Mouse (Mus musculus) spleen, postnatal 4 days (tissue): ENCODE measurements around the gene Nelfe.
A peak's percentile ranks its signal among the peaks of the same experiment; 100 is the strongest.

Experiments used
- DNase-seq, 2 experiments: peaks; one replicate each; pipeline ENCODE4 v3.0.0; 2022; ENCODE audit warnings: low spot score in 2 of 2

Nelfe gene

DNA sequence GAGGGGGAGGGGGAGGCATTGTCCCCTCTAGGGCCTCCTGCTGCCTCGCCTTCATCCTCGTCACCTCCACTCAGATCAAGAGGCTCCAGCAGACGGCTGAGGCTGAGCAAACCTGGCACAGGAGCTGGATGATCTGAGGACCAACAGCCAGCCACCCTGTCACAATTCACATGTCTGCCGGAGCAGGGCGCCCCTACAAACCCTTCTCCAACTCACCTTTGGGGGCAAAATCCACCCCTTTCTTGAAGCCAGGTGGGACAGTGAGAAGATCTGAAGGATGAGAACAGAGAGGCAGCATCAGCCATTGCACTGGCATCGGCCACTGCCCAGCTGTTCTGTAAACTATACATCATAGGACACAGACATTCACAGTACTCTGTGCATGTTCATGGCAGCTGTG, 3.0 kb upstream of the Nelfe start:
- no peak for DNase-seq

DNA sequence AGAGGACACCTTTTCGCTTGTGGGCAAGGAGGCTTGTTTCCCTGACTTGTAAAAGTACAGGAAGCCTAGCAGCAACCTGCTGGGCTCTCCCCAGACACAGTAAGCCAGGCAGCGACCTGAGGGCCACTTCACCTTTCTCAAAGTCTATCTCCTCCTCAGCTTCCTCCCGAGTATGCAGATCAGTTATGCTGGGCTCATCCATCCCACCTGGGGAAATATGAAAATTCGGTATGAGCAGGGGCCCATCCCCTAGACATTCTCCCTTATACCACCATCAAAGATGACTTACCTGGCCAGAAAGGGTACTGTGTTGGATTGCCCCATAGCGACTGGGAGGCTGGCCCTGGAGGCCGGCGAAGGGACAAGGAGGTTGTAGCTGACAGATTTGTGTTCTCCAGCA, 2.6 kb upstream of the Nelfe start:
- DNase-seq: no peak

DNA sequence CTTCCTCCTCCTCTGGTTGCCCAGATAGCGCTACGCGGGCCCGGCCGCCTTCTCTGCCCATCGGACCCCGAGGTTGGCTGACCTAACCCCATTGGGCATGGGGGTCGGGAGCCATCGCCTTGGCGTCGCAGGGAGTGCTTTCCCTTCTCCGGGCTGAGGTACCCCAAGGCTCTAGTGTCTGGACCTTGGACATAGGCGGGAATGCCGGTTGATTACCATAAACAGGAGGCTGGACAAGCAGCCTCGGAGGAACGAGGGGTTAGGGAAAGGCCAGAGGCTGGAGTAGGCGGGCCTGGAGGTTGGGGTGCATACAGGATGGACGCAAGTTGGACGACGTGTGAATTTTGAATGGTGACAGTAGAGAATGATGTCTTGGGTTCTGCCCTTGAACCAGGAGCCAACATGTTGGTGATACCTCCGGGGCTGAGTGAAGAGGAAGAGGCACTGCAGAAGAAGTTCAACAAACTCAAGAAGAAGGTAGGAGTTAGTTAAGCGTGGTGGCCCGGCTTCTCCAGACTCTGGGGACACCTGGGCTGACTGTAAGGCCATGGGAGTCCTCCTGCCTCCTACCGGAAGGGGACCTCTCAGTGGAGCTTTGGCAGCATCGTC, 430 bp downstream of the Nelfe start:
- DNase-seq: no peak

DNA sequence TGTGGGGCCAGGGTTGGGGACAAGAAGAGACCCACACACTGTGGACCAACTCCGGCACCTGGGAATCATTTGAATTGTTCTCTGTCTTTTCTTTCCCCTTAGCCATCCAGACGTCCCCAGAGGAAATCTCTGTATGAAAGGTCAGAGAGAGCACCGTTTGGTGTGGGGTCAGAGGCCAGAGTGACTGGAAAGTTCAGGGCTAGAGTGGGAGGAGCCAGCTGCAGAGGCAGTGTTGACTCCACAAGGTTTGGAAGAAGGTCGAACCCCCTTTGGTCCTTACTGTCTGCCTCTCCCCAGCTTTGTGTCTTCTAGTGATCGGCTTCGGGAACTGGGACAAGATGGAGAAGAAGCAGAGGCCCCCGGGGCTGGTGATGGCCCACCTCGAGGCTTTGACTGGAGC, 3.3 kb downstream of the Nelfe start:
- DNase-seq: no peak

DNA sequence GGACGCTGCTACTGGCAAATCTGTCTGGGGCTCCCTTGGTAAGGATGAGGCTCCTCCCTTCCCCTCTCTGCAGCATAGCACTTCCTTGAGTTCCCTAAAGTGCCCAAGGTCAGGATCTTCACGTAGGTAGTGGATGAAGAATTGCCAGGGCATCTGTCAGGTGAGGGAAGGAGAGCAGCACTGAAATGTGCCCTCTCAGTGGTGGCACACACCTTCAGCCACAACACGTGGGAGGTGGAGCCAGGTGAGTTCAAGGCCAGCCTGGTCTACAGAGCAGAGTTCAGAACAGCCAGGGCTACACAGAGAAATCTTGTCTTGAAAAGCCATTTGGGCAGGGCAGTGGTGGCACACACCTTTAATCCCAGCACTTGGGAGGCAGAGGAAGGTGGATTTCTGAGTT, 4.6 kb downstream of the Nelfe start:
- no peak for DNase-seq

DNA sequence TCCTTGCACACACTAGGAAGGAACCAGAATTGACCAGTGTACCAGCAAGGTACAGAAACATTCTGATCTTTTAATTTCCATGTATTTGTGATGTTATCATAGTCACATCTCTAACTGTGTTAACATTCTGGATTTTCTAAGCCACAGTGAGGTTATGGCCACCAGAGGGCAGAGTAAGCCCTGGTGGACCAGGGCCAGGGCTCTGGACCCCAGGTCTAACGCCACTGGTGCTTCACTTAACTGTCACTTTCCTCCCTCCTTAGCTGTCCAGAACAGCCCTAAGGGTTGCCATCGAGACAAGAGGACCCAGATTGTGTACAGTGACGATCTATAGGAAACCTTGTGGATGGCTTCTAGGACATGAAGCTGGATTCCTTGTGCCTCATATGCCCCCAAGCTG, 5.6 kb downstream of the Nelfe start:
- DNase-seq: peak; percentile 47 to 74

DNA sequence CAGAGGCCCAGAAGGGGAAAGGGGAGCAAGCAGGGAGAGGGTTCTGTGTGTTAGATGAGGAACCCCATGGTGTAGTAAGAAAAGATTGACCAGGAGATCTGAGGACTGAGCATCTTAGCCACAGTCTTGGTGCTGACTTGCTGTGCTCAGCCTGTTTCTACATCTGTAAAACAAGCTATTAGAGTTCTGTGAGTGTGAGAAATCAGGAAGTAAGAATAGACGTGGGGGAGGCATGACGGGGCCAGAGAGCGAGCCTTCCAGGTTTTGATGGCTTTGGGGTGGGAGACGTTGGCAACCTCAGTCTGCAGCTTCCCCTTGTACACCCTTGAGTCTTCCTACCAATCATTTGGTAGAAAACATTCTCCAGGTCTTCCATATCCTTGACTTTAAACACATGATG, 8.5 kb downstream of the Nelfe start:
- no peak for DNase-seq

DNA sequence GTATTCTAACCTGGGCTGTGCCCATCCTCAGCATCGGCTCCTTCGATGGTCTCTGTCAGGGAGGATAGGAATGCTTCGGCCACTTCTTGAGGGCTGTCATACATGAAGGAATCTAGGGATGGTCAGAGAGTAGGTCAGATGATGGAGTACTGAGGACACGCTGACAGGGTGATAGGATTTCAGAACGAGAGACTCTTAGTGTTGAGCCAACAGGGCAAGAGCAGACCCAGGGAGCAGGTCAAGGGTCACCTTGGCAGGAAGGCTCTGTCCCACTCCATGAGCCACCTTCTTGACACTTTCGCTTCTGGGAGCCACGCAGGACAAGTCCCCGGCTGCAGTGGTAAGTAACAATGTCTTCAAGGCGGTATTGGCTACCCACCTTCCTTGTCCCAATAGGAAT, 10.3 kb downstream of the Nelfe start:
- no peak for DNase-seq

DNA sequence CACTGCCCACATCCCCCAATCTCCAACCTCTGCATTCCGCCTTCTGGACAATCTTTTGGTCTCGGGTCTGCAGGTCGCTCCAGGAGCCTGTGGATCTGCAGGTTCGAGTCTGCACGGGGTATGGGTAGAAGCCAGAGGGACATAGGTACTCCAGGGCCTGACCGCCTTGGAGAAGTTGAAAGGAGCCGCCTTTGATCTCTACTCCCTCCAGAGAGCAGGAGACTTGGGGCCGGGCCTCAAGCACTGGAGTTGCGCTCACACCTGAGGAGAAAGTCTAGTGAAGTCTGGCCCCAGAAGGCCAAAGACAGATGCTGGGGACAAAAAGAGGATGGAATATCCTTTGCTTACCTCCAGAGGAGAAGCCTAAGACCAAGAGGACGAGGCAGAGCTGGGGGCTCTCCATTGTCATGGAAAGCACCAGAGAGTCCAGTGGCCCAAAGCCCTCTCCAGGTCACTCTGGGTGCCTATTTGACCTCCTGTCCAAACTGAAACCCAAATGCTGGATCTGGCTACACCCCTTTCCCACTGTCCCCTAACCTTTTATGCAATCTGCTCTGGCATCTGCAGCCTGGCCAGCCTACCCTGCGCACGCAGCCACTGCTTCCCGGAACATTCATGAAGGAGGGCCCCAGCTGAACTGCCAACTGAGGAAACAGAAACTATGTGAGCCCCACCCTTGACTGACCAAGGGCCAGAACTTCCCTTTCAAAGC, 11.7 kb downstream of the Nelfe start:
- no peak for DNase-seq

DNA sequence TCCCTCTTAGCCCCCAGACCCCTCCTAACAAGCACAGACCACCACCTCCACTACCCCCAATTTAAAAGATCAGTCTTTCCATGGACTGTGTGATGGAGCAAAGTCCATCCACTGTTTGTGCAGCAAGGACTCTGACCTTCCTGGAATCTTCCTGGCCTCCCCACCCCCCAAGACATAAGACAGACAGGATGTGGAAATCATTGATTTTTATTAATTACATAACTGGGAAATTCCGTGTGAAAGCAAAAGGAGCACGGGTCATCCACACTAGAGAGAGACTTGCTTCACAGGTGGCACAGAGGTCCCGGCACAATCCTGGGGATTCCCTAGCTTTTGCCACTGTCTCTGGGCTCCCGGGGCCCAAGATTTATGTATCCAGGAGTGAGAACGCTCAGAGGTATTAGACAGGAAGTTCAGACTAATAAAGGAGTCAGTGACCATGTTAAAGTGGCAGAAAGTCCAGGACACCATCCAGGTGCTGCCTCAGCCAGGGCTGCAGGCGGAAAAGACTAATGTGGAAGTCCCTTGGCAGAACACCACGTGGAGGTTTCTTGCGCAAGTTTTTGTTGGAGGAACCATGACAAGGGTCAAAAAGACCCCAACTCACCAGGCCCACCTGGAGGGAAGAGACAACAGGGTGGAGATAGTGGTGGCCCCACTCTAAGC, 12.4 kb downstream of the Nelfe start, which contains the start of gene Cfb:
TSS of gene Cfb (minus strand) at position 103 of the 666 bp plus-strand sequence.
- no peak for DNase-seq

DNA sequence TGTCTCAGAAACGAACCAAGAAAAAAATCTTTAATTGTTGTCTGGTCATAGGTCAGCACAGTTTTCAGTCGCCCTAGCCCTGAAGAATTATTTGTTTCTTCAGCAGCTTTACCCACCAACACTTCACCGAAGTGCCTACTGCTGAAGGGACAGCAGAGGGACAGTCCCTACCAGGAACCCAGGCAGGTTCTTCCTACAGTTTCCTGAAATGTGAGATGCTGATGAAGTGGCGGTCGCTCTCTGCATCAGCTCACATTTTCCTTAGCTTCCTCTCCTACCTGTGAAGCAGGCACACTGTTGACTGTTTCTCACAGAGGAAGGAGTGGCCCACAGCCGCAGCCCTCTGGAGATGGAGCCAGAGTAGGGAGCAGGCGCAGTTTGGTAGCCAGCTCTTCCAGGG, 15.8 kb downstream of the Nelfe start:
- DNase-seq: no peak

DNA sequence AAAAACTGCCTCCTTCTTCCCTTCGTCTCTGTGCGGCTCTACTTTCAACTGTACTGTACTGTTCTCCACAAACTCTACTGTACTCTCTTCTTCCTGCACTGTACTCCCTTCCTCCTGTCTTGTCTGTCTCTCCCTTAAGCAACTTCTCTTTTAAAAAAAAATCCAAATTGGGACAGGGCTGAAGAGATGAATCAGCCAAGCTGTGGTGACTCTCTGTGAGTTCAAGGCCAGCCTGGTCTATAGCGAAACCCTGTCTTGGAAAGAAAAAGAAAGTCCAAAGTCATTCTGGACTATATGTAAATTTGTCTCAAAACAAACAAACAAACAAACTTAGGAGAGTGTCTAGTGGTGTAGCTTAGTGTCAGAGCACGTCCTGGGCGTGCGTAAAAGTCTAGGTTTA, 24.1 kb downstream of the Nelfe start:
- DNase-seq: no peak

DNA sequence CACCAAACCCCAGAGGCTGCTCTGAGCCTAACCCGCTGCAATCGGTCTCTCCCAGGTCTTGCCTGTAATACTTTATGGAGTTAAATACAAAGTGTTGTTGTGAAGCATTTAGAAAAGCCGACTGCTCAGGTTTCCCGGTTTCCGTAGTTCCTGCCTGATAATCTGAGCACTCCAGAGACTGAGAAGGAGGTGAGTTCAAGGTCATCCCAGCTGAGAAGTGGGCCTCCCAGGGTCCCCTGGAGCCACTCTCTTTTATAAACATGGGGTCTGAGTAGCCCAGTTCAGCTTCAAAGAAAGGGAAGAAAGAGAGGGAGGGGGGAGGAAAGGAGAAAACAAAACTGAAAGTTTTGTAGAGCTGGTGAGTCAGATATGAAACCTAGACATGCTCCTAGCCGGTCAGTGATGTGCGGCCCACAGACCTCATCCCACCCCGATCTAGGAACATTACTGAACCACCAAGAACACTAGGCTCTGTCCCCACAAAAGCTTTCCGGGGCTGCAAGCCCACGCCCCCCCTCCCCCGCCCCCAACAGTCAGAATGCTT, 29.2 kb downstream of the Nelfe start, which contains the start of gene Zbtb12:
TSS of gene Zbtb12 (plus strand) at position 148 of the 544 bp plus-strand sequence.
- DNase-seq: no peak

DNA sequence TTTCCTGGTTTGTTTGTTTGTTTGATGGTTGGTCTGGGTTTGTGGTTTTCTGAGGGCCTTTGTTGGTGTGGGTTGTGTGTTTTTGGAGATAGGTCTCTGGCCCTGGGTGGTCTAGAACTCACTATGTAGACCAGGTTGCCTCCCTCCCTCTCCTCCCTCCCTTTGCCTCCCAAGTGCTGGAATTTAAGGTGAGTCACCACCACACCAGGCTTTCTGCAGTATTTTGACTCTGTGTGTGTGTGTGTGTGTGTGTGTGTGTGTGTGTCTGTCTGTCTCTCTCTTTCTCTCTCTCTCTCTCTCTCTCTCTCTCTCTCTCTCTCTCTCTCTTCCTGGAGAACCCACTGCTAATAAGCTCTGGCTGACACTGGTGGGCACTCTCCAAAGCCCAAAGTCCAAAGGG, 31.0 kb downstream of the Nelfe start:
- no peak for DNase-seq

DNA sequence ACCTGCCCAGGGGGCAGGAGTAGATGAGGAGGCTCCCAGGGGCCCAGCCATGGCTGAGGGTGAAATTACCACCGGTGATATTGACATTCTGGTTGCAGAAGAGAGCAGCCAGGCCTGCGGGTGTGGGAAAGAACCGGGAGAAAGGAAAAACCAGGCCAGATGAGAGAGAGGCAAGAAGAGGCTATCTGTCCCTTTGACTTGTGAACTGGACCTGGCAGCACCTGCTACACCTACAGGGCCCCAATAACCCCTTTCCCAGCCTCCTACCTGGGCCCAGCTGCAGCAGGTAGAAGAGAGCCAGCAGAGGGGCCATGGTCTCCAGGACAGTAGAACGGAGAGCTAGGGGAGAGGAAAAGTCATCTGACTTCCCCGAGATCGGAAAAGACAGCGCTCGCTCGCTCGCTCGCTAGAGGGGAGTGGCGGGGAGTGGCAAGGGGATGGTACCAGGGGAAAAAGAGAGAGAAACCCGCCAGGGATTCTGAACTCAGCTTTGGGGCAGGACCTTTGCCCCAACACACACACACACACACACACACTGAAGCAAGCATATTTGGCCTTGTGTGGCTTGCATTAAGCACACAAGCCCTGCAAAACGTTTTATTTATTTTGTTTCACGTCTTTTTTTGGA, 31.6 kb downstream of the Nelfe start, which contains the start of gene Gm20547:
TSS of gene Gm20547 (minus strand) at position 360 of the 628 bp plus-strand sequence.
- no peak for DNase-seq

DNA sequence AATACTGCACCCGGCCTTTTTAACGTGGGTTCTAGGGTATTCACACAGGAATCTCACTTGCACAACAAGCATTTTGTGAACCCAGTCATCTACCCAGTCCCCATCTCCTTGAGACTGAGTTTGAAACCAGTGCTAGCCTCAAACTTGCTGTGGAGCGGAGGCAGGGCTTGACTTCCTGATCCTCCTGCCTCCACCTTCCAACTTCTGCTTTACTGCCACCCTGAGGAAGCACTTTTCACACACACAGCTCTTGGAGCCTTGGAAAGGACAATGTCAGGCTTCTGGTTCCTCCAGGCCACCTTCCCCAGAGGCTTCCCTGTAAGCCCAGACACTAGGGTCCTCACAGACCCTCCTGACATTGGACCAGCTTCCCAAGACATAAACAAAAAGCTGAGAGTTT, 33.1 kb downstream of the Nelfe start:
- no peak for DNase-seq

DNA sequence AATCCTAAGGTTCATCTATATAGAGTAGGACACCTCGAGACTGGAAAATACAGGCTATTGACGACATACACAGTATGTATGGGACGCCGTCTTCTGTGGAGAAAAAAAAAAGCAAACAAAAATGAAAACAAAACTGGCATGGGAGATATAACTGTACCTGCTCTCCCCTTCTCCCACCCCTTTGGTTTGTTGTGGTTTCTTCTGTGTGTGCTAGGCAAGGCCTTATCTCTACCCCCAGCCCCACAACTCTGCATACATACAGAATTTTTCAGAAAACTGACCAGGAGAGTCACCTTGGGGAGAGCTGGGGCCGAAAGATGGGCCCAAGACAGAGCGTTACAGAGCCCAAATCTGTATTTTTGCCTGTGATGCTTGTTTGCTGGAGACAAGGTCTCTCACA, 34.5 kb downstream of the Nelfe start:
- no peak for DNase-seq

DNA sequence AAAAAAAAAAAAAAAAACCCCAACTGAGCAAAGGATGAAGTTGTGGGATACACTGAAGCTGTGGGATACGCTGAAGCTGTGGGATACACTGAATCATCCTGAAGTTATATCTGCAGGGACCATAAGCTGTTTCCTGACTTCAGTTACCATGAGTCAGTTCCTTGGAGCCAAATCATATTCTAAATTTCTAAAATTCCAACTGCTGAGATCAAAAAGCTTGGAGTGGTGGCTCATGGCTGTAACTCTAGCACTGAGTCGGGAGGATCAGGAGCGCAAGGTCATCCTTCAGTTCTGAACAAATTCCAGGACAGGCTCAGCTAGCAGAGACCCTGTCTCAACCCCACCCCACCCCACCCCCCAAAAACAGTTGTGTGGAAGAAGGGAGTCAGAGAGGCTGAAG, 35.4 kb downstream of the Nelfe start:
- DNase-seq: no peak

DNA sequence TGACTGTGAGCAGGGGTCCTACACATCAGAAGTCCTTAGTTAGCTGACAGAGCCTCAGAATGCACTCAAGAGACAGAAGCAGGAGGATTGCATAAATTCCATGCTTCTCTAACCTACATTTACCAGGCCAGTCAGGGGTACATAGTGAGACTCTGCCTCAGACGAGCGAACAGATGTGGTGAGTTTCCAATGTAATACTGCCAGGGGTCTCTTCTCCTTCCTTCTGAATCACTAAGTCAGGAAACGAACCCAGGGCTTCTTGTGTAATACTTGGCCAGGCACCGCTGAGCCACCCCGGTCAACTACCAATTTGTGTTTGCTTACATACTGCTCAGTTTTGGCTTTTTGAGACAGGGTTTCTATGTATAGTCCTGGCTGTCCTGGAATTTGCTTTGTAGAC, 37.8 kb downstream of the Nelfe start:
- DNase-seq: no peak

DNA sequence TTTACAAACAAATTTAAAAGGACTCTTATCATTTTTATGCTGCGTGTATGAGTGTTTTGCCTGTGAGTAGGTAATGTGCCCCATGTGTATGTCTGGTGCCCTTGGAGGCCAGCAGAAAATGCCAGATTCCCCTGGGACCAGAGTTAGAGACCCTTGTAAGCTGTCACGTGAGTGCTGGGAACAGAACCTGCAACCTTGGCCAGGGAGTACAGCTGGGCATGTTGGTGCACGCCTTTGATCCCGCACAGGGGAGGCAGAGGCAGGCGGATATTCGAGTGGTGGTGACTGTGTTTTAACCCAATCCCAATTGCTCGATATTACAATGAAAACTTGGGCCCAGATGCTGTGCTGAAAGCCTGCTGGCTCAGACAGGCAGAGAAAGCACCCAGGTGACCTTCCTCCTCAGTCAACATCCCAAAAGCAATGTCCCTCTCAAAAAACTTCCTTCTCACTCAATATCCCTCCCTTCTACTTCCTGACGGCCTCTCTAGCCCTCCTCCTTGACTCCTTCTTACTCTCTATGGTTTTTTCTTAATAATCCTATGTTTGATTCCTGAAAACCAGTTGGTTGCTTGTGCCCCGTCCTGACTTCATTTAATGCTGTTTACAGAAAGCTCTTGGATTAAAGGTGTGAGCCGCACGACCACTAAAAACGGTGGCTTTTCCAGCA, 40.0 kb downstream of the Nelfe start:
- no peak for DNase-seq

DNA sequence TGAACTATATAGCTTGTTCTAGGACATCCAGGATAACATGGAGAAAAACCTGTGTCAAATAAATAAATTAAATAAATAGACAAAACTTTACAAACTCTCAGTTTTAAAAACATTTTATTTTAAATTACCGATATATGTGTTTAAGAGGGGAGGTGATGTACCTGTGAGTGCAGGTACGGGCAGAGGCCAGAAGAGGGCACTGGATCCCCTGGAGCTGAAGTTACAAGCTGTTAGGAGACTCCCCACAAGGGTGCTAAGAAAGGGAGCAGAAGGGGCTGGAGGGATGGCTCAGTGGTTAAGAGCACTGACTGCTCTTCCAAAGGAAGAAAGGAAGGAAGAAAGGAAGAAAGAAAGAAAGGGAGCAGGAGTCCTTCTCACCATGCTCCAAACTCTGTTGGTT, 41.2 kb downstream of the Nelfe start:
- no peak for DNase-seq
